Mouse (Mus musculus) heart, embryonic 12.5 days (tissue): ENCODE data around the gene Ralb. TPM values are rescaled to one million over a fixed set of nuclear protein-coding genes. Genes with fewer than 3 reads are reported as not detected.

Experiments
- ATAC-seq: fragments of 200-750 bp; cut with Nextera tagmentation; 2 replicates; pipeline ENCODE4 v1.8.0; 2017; ENCODE audit warnings: moderate TSS enrichment, moderate library complexity; ENCODE audit not compliant: insufficient number of reproducible peaks, low FRiP score
- H3K27ac ChIP-seq: fragments of 300-500 bp; sonication (generic); 2 replicates; pipeline ENCODE4 v1.5.1; 2016; ENCODE audit warnings: mild to moderate bottlenecking, moderate library complexity; ENCODE audit not compliant: poor library complexity, severe bottlenecking
- H3K27me3 ChIP-seq: fragments of 300-500 bp; sonication (generic); replicated peaks from 2 replicates; pipeline ENCODE4 v1.6.1; 2016; ENCODE audit warnings: mild to moderate bottlenecking, moderate library complexity
- H3K36me3 ChIP-seq: fragments of 300-500 bp; sonication (generic); 2 replicates; pipeline ENCODE4 v1.6.1; 2016; ENCODE audit warnings: mild to moderate bottlenecking, moderate library complexity
- H3K4me1 ChIP-seq: fragments of 300-500 bp; sonication (generic); replicated peaks from 2 replicates; pipeline ENCODE4 v1.6.1; 2016; ENCODE audit warnings: mild to moderate bottlenecking
- H3K4me2 ChIP-seq: fragments of 300-500 bp; sonication (generic); 2 replicates; pipeline ENCODE4 v1.6.1; 2016; ENCODE audit warnings: mild to moderate bottlenecking, moderate library complexity
- H3K4me3 ChIP-seq: fragments of 300-500 bp; sonication (generic); 2 replicates; pipeline ENCODE4 v1.5.1; 2016; ENCODE audit warnings: mild to moderate bottlenecking
- H3K9ac ChIP-seq: fragments of 300-500 bp; sonication (generic); 2 replicates; pipeline ENCODE4 v1.6.1; 2016; ENCODE audit warnings: mild to moderate bottlenecking, moderate library complexity
- H3K9me3 ChIP-seq: fragments of 300-500 bp; sonication (generic); replicated peaks from 2 replicates; pipeline ENCODE4 v1.6.1; 2016; ENCODE audit warnings: mild to moderate bottlenecking, moderate library complexity
- WGBS: fragments of 180-500 bp; shearing (Covaris S2); methylation state at CpG from one replicate; pipeline ENCODE4 v1.1.7; 2016; 5-methylcytosine and 5-hydroxymethylcytosine counted together
- polyA plus RNA-seq: library from polyadenylated mRNA; unstranded; fragments of >200 nt; fragmentation: Nextera tagmentation; extraction: Ambion mirVana; gene quantifications from 2 replicates; pipeline ENCODE4 v1.2.1, GENCODE M21; 2016

Ralb gene
- polyA plus RNA-seq, 1 experiment from 2014 or later, result 184 TPM

GRCm38 (mm10) chr1:119523826-119524225 lies 19.2 kb upstream of the Ralb start:
- H3K27ac ChIP-seq, result no peak overlapping the region
- no peak overlapping the region for H3K9ac ChIP-seq
- H3K4me3 ChIP-seq, result no peak overlapping the region
- no peaks in the 10 kb centered on the region for H3K27me3 ChIP-seq
- peaks cover 15% of the 10 kb centered on the region for H3K9me3 ChIP-seq
- 91% methylated on average over 7 of the region's 7 CpGs for WGBS
- no peak overlapping the region for H3K4me2 ChIP-seq
- peaks cover 22% of the 10 kb centered on the region for H3K36me3 ChIP-seq
- H3K4me1 ChIP-seq, result peaks cover 24% of the 10 kb centered on the region
- ATAC-seq, result no peak

GRCm38 (mm10) chr1:119523369-119523768 lies 18.8 kb upstream of the Ralb start:
- Histone ChIP-seq H3K27me3 (no peaks in the 10 kb centered on the region), H3K36me3 (peaks cover 18% of the 10 kb centered on the region), H3K4me2 (no peak overlapping the region), H3K9ac (no peak overlapping the region), H3K4me3 (no peak overlapping the region), H3K4me1 (peaks cover 24% of the 10 kb centered on the region), H3K9me3 (peaks cover 13% of the 10 kb centered on the region), H3K27ac (no peak overlapping the region)
- ATAC-seq, result no peak
- WGBS, result 68% methylated on average over 7 of the region's 7 CpGs

- H3K4me2 ChIP-seq, result no peak overlapping the region
- H3K4me1 ChIP-seq, result peaks cover 27% of the 10 kb centered on the region
- no peaks in the 10 kb centered on the region for H3K27me3 ChIP-seq
- H3K27ac ChIP-seq, result no peak overlapping the region
- H3K36me3 ChIP-seq, result peaks cover 12% of the 10 kb centered on the region
- ATAC-seq, result no peak
- H3K9ac ChIP-seq, result no peak overlapping the region
- H3K4me3 ChIP-seq, result no peak overlapping the region
- H3K9me3 ChIP-seq, result peaks cover 13% of the 10 kb centered on the region
- 80% methylated on average over 4 of the region's 4 CpGs for WGBS
These were observed 18.1 kb upstream of the Ralb start for GRCm38 (mm10) chr1:119522726-119523125.

GRCm38 (mm10) chr1:119521681-119522080 lies 17.1 kb upstream of the Ralb start:
- no peak for ATAC-seq
- no peak overlapping the region for H3K9ac ChIP-seq

GRCm38 (mm10) chr1:119521029-119521428 lies 16.4 kb upstream of the Ralb start:
- Histone ChIP-seq H3K27me3 (no peaks in the 10 kb centered on the region), H3K9ac (no peak overlapping the region), H3K9me3 (no peaks in the 10 kb centered on the region), H3K4me2 (no peak overlapping the region), H3K27ac (no peak overlapping the region), H3K4me1 (peaks cover 19% of the 10 kb centered on the region), H3K4me3 (no peak overlapping the region), H3K36me3 (no peaks in the 10 kb centered on the region)
- WGBS, result 23% methylated on average over 2 of the region's 2 CpGs
- ATAC-seq, result no peak

More at GRCm38 (mm10) chr1:119521681-119522080, 17.1 kb upstream of the Ralb start:
- no peaks in the 10 kb centered on the region for H3K27me3 ChIP-seq
- H3K27ac ChIP-seq, result no peak overlapping the region
- peaks cover 22% of the 10 kb centered on the region for H3K4me1 ChIP-seq
- H3K4me3 ChIP-seq, result no peak overlapping the region
- H3K36me3 ChIP-seq, result peaks cover 2% of the 10 kb centered on the region
- H3K4me2 ChIP-seq, result no peak overlapping the region
- peaks cover 3% of the 10 kb centered on the region; the same call in 1 of the 2 replicates for H3K9me3 ChIP-seq
- WGBS, result 79% methylated on average over 7 of the region's 7 CpGs

GRCm38 (mm10) chr1:119519286-119519685 lies 14.7 kb upstream of the Ralb start:
- H3K4me2 ChIP-seq, result no peak overlapping the region
- H3K4me3 ChIP-seq, result no peak overlapping the region
- H3K9me3 ChIP-seq, result no peaks in the 10 kb centered on the region

GRCm38 (mm10) chr1:119518786-119519185 lies 14.2 kb upstream of the Ralb start:
- Histone ChIP-seq H3K27me3 (no peaks in the 10 kb centered on the region), H3K36me3 (no peaks in the 10 kb centered on the region), H3K4me2 (no peak overlapping the region), H3K9me3 (no peaks in the 10 kb centered on the region), H3K9ac (no peak overlapping the region), H3K27ac (no peak overlapping the region), H3K4me3 (no peak overlapping the region), H3K4me1 (0 out of 2 replicates have a peak, but pooled peaks cover 4% of the 10 kb centered on the region)
- no peak for ATAC-seq

More at GRCm38 (mm10) chr1:119519286-119519685, 14.7 kb upstream of the Ralb start:
- no peaks in the 10 kb centered on the region for H3K36me3 ChIP-seq
- H3K27me3 ChIP-seq, result no peaks in the 10 kb centered on the region
- 0 out of 2 replicates have a peak, but pooled peaks cover 5% of the 10 kb centered on the region for H3K4me1 ChIP-seq
- no peak for ATAC-seq
- H3K9ac ChIP-seq, result no peak overlapping the region
- no peak overlapping the region for H3K27ac ChIP-seq
- WGBS, result 76% methylated on average over 6 of the region's 6 CpGs

GRCm38 (mm10) chr1:119518060-119518459 lies 13.5 kb upstream of the Ralb start:
- Histone ChIP-seq H3K4me3 (no peak overlapping the region), H3K9ac (no peak overlapping the region), H3K4me2 (no peak overlapping the region), H3K36me3 (no peaks in the 10 kb centered on the region), H3K27me3 (no peaks in the 10 kb centered on the region), H3K27ac (no peak overlapping the region), H3K4me1 (0 out of 2 replicates have a peak, but pooled peaks cover 4% of the 10 kb centered on the region), H3K9me3 (no peaks in the 10 kb centered on the region)
- no peak for ATAC-seq
- 76% methylated on average over 7 of the region's 7 CpGs for WGBS

- H3K9me3 ChIP-seq, result no peaks in the 10 kb centered on the region
- H3K4me1 ChIP-seq, result peaks cover 21% of the 10 kb centered on the region
- H3K27me3 ChIP-seq, result no peaks in the 10 kb centered on the region
These were observed 6.3 kb upstream of the Ralb start for GRCm38 (mm10) chr1:119510857-119511256.

GRCm38 (mm10) chr1:119510409-119510808 lies 5.8 kb upstream of the Ralb start:
- 42% methylated on average over 9 of the region's 9 CpGs for WGBS
- Histone ChIP-seq H3K27ac (peak overlapping the region; percentile 58), H3K36me3 (no peaks in the 10 kb centered on the region), H3K27me3 (no peaks in the 10 kb centered on the region), H3K4me3 (no peak overlapping the region), H3K9ac (no peak overlapping the region), H3K4me2 (no peak overlapping the region), H3K9me3 (no peaks in the 10 kb centered on the region), H3K4me1 (peaks cover 23% of the 10 kb centered on the region)
- ATAC-seq, result no peak

More at GRCm38 (mm10) chr1:119510857-119511256, 6.3 kb upstream of the Ralb start:
- 58% methylated on average over 8 of the region's 8 CpGs for WGBS
- Histone ChIP-seq H3K9ac (no peak overlapping the region), H3K36me3 (no peaks in the 10 kb centered on the region), H3K4me2 (no peak overlapping the region), H3K4me3 (no peak overlapping the region), H3K27ac (peak overlapping the region; percentile 58; the same call in 1 of the 2 replicates)
- peak; percentile 48 for ATAC-seq

- Histone ChIP-seq H3K9me3 (no peaks in the 10 kb centered on the region), H3K36me3 (no peaks in the 10 kb centered on the region), H3K9ac (no peak overlapping the region), H3K4me3 (no peak overlapping the region), H3K4me2 (no peak overlapping the region), H3K27ac (no peak overlapping the region), H3K4me1 (peaks cover 29% of the 10 kb centered on the region), H3K27me3 (no peaks in the 10 kb centered on the region)
- 75% methylated on average over 7 of the region's 7 CpGs for WGBS
- ATAC-seq, result no peak
These were observed 4.9 kb upstream of the Ralb start for GRCm38 (mm10) chr1:119509474-119509873.

- 42% methylated on average over 4 of the region's 4 CpGs for WGBS
- H3K4me1 ChIP-seq, result peaks cover 31% of the 10 kb centered on the region
These were observed 4.0 kb upstream of the Ralb start for GRCm38 (mm10) chr1:119508548-119508947.

More at GRCm38 (mm10) chr1:119508548-119508947, 4.0 kb upstream of the Ralb start:
- no peaks in the 10 kb centered on the region for H3K36me3 ChIP-seq
- ATAC-seq, result no peak
- no peaks in the 10 kb centered on the region for H3K9me3 ChIP-seq
- H3K4me2 ChIP-seq, result no peak overlapping the region
- no peak overlapping the region for H3K4me3 ChIP-seq
- H3K9ac ChIP-seq, result no peak overlapping the region
- H3K27ac ChIP-seq, result peak overlapping the region; percentile 67
- no peaks in the 10 kb centered on the region for H3K27me3 ChIP-seq
